Mouse (Mus musculus) embryonic facial prominence, embryonic 11.5 days (tissue): ENCODE measurements around the gene Usp21. TPM values are rescaled to one million over a fixed set of nuclear protein-coding genes. Genes with fewer than 3 reads are reported as not detected.

Experiments
- ATAC-seq: fragments of 200-750 bp; cut with Nextera tagmentation; replicated peaks from 2 replicates; pipeline ENCODE4 v1.8.0; 2017; ENCODE audit warnings: low read depth; ENCODE audit not compliant: insufficient number of reproducible peaks, low FRiP score, low TSS enrichment
- DNase-seq: peaks from one replicate; pipeline ENCODE4 v3.0.0-alpha.2; 2015; ENCODE audit warnings: low spot score
- H3K27ac ChIP-seq: fragments of 300-500 bp; sonication (generic); replicated peaks from 2 replicates; pipeline ENCODE4 v1.5.1; 2014; ENCODE audit warnings: mild to moderate bottlenecking, low read depth, low read length, control low read depth
- H3K27me3 ChIP-seq: fragments of 300-500 bp; sonication (generic); 2 replicates; pipeline ENCODE4 v1.6.1; 2014; ENCODE audit warnings: mild to moderate bottlenecking, low read length, moderate library complexity, mixed read lengths; ENCODE audit not compliant: control insufficient read depth, insufficient read depth
- H3K36me3 ChIP-seq: fragments of 300-500 bp; sonication (generic); replicated peaks from 2 replicates; pipeline ENCODE4 v1.6.1; 2014; ENCODE audit warnings: low read depth, mild to moderate bottlenecking, low read length, moderate library complexity, mixed read lengths; ENCODE audit not compliant: control insufficient read depth, insufficient read depth
- H3K4me1 ChIP-seq: fragments of 300-500 bp; sonication (generic); 2 replicates; pipeline ENCODE4 v1.6.1; 2014; ENCODE audit warnings: low read length, mixed read lengths; ENCODE audit not compliant: control insufficient read depth, insufficient read depth
- H3K4me2 ChIP-seq: fragments of 300-500 bp; sonication (generic); 2 replicates; pipeline ENCODE4 v1.6.1; 2014; ENCODE audit warnings: low read depth, mild to moderate bottlenecking, control low read depth, low read length, moderate library complexity
- H3K4me3 ChIP-seq: fragments of 300-500 bp; sonication (generic); 2 replicates; pipeline ENCODE4 v1.5.1; 2014; ENCODE audit warnings: low read depth, low read length, control low read depth
- H3K9ac ChIP-seq: fragments of 300-500 bp; sonication (generic); replicated peaks from 2 replicates; pipeline ENCODE4 v1.6.1; 2014; ENCODE audit warnings: mild to moderate bottlenecking, control low read depth, low read length
- H3K9me3 ChIP-seq: fragments of 300-500 bp; sonication (generic); replicated peaks from 2 replicates; pipeline ENCODE4 v1.6.1; 2016; ENCODE audit warnings: mild to moderate bottlenecking, low read length, inconsistent platforms, mixed read lengths; ENCODE audit not compliant: control insufficient read depth
- WGBS: fragments of 180-500 bp; shearing (Covaris S2); extraction: QIAGEN DNeasy Blood & Tissue Kit; methylation state at CpG from one replicate; pipeline ENCODE4 v1.1.7; 2014; 5-methylcytosine and 5-hydroxymethylcytosine counted together
- polyA plus RNA-seq: library from polyadenylated mRNA; unstranded; fragments of >200 nt; fragmentation: Nextera tagmentation; extraction: Ambion mirVana; gene quantifications from 2 replicates; pipeline ENCODE4 v1.2.1, GENCODE M21; 2014

The Usp21 gene
- polyA plus RNA-seq, 1 experiment from 2014 or later = 96.1 TPM

GRCm38 (mm10) chr1:171270573-171270900 is 17.3 kb downstream of the Usp21 start:
- Histone ChIP-seq H3K4me2 (peak overlapping the region; percentile 93), H3K4me3 (peak overlapping the region; percentile 80), H3K9ac (peak overlapping the region; percentile 72), H3K27ac (no peak overlapping the region), H3K4me1 (peaks cover 3% of the 10 kb centered on the region), H3K27me3 (no peaks in the 10 kb centered on the region), H3K9me3 (no peaks in the 10 kb centered on the region), H3K36me3 (peaks cover 9% of the 10 kb centered on the region)
- peak; percentile 39 for DNase-seq
- ATAC-seq = peak; percentile 82
- WGBS = 2% methylated on average over 19 of the region's 19 CpGs

- no peak within 1 kb of the TSS; the same call in 1 of the 2 replicates for H3K27ac ChIP-seq
- H3K4me3 ChIP-seq = peak within 1 kb of the TSS; percentile 80
- peak within 1 kb of the TSS; percentile 93 for H3K4me2 ChIP-seq
These were observed 17.8 kb downstream of the Usp21 start, which contains the start of gene B4galt3 for GRCm38 (mm10) chr1:171269848-171270572. Gene B4galt3, plus strand, starts transcription at chr1:171270328.

GRCm38 (mm10) chr1:171268341-171268740 is 19.4 kb downstream of the Usp21 start:
- H3K27me3 ChIP-seq = no peaks in the 10 kb centered on the region
- H3K4me2 ChIP-seq = no peak overlapping the region
- no peak overlapping the region for H3K4me3 ChIP-seq
- no peaks in the 10 kb centered on the region for H3K9me3 ChIP-seq
- WGBS = 62% methylated on average over 1 of the region's 1 CpGs
- H3K36me3 ChIP-seq = peaks cover 4% of the 10 kb centered on the region; the same call in 1 of the 2 replicates
- DNase-seq (no peak), ATAC-seq (no peak)
- H3K27ac ChIP-seq = no peak overlapping the region
- H3K9ac ChIP-seq = no peak overlapping the region
- peaks cover 3% of the 10 kb centered on the region for H3K4me1 ChIP-seq

More at GRCm38 (mm10) chr1:171269848-171270572, 17.8 kb downstream of the Usp21 start, which contains the start of gene B4galt3:
- DNase-seq (peak; percentile 94), ATAC-seq (peak; percentile 90)
- peak within 1 kb of the TSS; percentile 72 for H3K9ac ChIP-seq
- no peaks in the 10 kb centered on the region for H3K9me3 ChIP-seq
- H3K4me1 ChIP-seq = peaks cover 3% of the 10 kb centered on the region
- H3K27me3 ChIP-seq = no peaks in the 10 kb centered on the region
- 3% methylated on average over 36 of the region's 36 CpGs for WGBS
- peaks cover 4% of the 10 kb centered on the region for H3K36me3 ChIP-seq

GRCm38 (mm10) chr1:171265971-171266744 is 21.6 kb downstream of the Usp21 start:
- H3K27ac ChIP-seq = no peak overlapping the region
- DNase-seq (no peak), ATAC-seq (no peak)
- no peaks in the 10 kb centered on the region for H3K27me3 ChIP-seq
- H3K36me3 ChIP-seq = no peaks in the 10 kb centered on the region
- H3K4me3 ChIP-seq = no peak overlapping the region
- no peaks in the 10 kb centered on the region for H3K9me3 ChIP-seq
- H3K4me2 ChIP-seq = no peak overlapping the region
- peaks cover 3% of the 10 kb centered on the region for H3K4me1 ChIP-seq
- WGBS = 68% methylated on average over 4 of the region's 4 CpGs
- no peak overlapping the region for H3K9ac ChIP-seq

- H3K27ac ChIP-seq = no peak overlapping the region
- no peak overlapping the region for H3K4me2 ChIP-seq
- H3K9me3 ChIP-seq = no peaks in the 10 kb centered on the region
- H3K9ac ChIP-seq = no peak overlapping the region
- no peak for ATAC-seq
- H3K4me1 ChIP-seq = peaks cover 2% of the 10 kb centered on the region; the same call in 1 of the 2 replicates
- H3K36me3 ChIP-seq = no peaks in the 10 kb centered on the region
- 81% methylated on average over 3 of the region's 3 CpGs for WGBS
- H3K4me3 ChIP-seq = no peak overlapping the region
- H3K27me3 ChIP-seq = no peaks in the 10 kb centered on the region
- no peak for DNase-seq
These were observed 23.9 kb downstream of the Usp21 start for GRCm38 (mm10) chr1:171263666-171264461.

GRCm38 (mm10) chr1:171263185-171263611 is 24.6 kb downstream of the Usp21 start:
- Histone ChIP-seq H3K9me3 (no peaks in the 10 kb centered on the region), H3K9ac (no peak overlapping the region), H3K4me2 (peak overlapping the region; percentile 37), H3K27me3 (no peaks in the 10 kb centered on the region), H3K4me3 (0 out of 2 replicates have a peak overlapping the region, but pooled peaks have one; percentile 12), H3K27ac (peak overlapping the region; percentile 35; the same call in 1 of the 2 replicates), H3K4me1 (peaks cover 2% of the 10 kb centered on the region; the same call in 1 of the 2 replicates), H3K36me3 (no peaks in the 10 kb centered on the region)
- ATAC-seq (peak; percentile 86; the same call in 1 of the 2 replicates), DNase-seq (peak; percentile 53)
- 6% methylated on average over 2 of the region's 2 CpGs for WGBS

- Histone ChIP-seq H3K4me1 (peaks cover 2% of the 10 kb centered on the region; the same call in 1 of the 2 replicates), H3K36me3 (no peaks in the 10 kb centered on the region), H3K4me3 (0 out of 2 replicates have a peak overlapping the region, but pooled peaks have one; percentile 12), H3K4me2 (peak overlapping the region; percentile 37), H3K9me3 (no peaks in the 10 kb centered on the region), H3K27me3 (no peaks in the 10 kb centered on the region), H3K27ac (peak overlapping the region; percentile 35), H3K9ac (peak overlapping the region; percentile 48)
- WGBS = 4% methylated on average over 8 of the region's 8 CpGs
- ATAC-seq (peak; percentile 46; the same call in 1 of the 2 replicates), DNase-seq (peak; percentile 46)
These were observed 25.1 kb downstream of the Usp21 start for GRCm38 (mm10) chr1:171262594-171263130.
